In the genomic region with DNA sequence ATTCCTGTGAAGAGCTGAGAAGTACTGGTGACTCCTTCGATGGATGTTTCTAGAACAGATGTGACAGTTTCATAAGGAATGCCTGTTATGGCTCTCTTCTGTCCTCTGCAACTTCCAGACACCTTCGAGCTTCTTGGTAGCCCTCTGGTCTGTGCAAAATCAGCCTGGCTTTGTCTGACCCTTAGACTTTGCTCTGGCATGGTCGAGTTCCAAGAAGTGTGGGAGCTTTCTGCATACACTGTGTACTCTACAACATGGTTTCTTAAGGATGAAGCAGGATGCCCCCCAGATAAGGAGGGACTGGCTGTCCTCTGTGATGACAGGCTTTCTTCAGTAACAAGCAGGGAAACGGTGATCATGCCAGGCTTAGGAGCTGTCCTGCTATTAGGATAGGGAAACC, we compare ENCODE assay signal across 33 mouse cellular contexts. TPM values are rescaled to one million over a fixed set of nuclear protein-coding genes. Genes with fewer than 3 reads are reported as not detected.
A peak's percentile ranks its signal among the peaks of the same experiment; 100 is the strongest.
DNase-seq lines count a peak whose midpoint lies in the region; ATAC-seq and TF ChIP-seq lines count a peak whose summit lies in the region.
"Had no signal": no experiment of that assay in that cellular context is flagged by ENCODE, and none has a peak within 500 bp of the region (broad histone marks: within the 10 kb centered on the region; RNA-seq: fewer than 3 reads in every experiment).

No protein-coding gene starts in this region.

- no peak overlapping the region for H3K9ac ChIP-seq in heart, embryonic 16.5 days (ENCODE audit: low read length)
- no peak overlapping the region for H3K9ac ChIP-seq in kidney, embryonic 15.5 days
- no peak overlapping the region for H3K9ac ChIP-seq in kidney, postnatal 0 days (ENCODE audit: low read depth, low read length)
- H3K9ac ChIP-seq in midbrain, postnatal 0 days (replicated peaks; ENCODE audit: low read length, poor library complexity, severe bottlenecking): no peak overlapping the region
- H3K9ac ChIP-seq: limb, embryonic 15.5 days; liver, embryonic 13.5 days; lung, embryonic 14.5 days; neural tube, embryonic 15.5 days; stomach, embryonic 15.5 days had no signal

- H3K4me3 ChIP-seq in heart, embryonic 16.5 days (ENCODE audit: low read length): no peak overlapping the region
- no peak overlapping the region for H3K4me3 ChIP-seq in kidney, embryonic 15.5 days (replicated peaks)
- no peak overlapping the region for H3K4me3 ChIP-seq in kidney, postnatal 0 days (replicated peaks; ENCODE audit: low read depth, low read length)
- H3K4me3 ChIP-seq in midbrain, postnatal 0 days (ENCODE audit: low read depth, low read length): no peak overlapping the region
- H3K4me3 ChIP-seq: erythroblast, embryonic 14.5 days; limb, embryonic 10.5 days; limb, embryonic 15.5 days; liver, embryonic 13.5 days; neural tube, embryonic 15.5 days; stomach, embryonic 15.5 days had no signal

- 53% methylated on average over 4 of the region's 4 CpGs for WGBS in heart, embryonic 16.5 days
- 81% methylated on average over 4 of the region's 4 CpGs for WGBS in kidney, embryonic 15.5 days
- WGBS in kidney, postnatal 0 days: 76% methylated on average over 4 of the region's 4 CpGs
- 76% methylated on average over 4 of the region's 4 CpGs for WGBS in midbrain, postnatal 0 days

- H3K4me2 ChIP-seq in heart, embryonic 16.5 days (ENCODE audit: low read depth, low read length): no peak overlapping the region
- no peak overlapping the region for H3K4me2 ChIP-seq in kidney, embryonic 15.5 days
- no peak overlapping the region for H3K4me2 ChIP-seq in kidney, postnatal 0 days (ENCODE audit: low read length)
- no peak overlapping the region for H3K4me2 ChIP-seq in midbrain, postnatal 0 days (ENCODE audit: low read depth, low read length, poor library complexity, severe bottlenecking)
- H3K4me2 ChIP-seq: limb, embryonic 15.5 days; liver, embryonic 13.5 days; lung, embryonic 14.5 days; neural tube, embryonic 15.5 days; stomach, embryonic 15.5 days had no signal

- no peaks in the 10 kb centered on the region for H3K9me3 ChIP-seq in heart, embryonic 16.5 days (replicated peaks; ENCODE audit: control insufficient read depth, low read length)
- H3K9me3 ChIP-seq in kidney, embryonic 15.5 days (replicated peaks): no peaks in the 10 kb centered on the region
- H3K9me3 ChIP-seq in kidney, postnatal 0 days (replicated peaks; ENCODE audit: low read length): no peaks in the 10 kb centered on the region
- H3K9me3 ChIP-seq in midbrain, postnatal 0 days (ENCODE audit: low read length): no peaks in the 10 kb centered on the region
- H3K9me3 ChIP-seq: limb, embryonic 10.5 days; limb, embryonic 15.5 days; liver, embryonic 13.5 days; neural tube, embryonic 15.5 days; stomach, embryonic 15.5 days had no signal

- DNase-seq in heart, postnatal 14 days: no peak
- DNase-seq in kidney, adult 8-10 months: peak; percentile 78 to 80
- DNase-seq in kidney, postnatal 0 days (ENCODE audit: low spot score): no peak
- peak; percentile 69 for DNase-seq in kidney, postnatal 14 days
- DNase-seq in midbrain, postnatal 0 days (ENCODE audit: low spot score): no peak
- no peak for DNase-seq in cerebellum, postnatal 10 days
- DNase-seq: adrenal gland, postnatal 25 days; B cell, adult 2 months; cerebellum, adult 11-12 months; cerebellum, adult 9-11 months; gastrocnemius, postnatal 14 days; heart, adult 18-20 months; layer of hippocampus, adult 9-11 months; liver, embryonic 13.5 days; midbrain, embryonic 14.5 days; retina, postnatal 1 day; right cerebral cortex, postnatal 14 days had no signal

- H3K27ac ChIP-seq in heart, embryonic 16.5 days (ENCODE audit: low read length): peak overlapping the region; percentile 16; the same call in 1 of the 2 replicates
- H3K27ac ChIP-seq in kidney, embryonic 15.5 days: no peak overlapping the region
- no peak overlapping the region for H3K27ac ChIP-seq in kidney, postnatal 0 days
- no peak overlapping the region for H3K27ac ChIP-seq in midbrain, postnatal 0 days (ENCODE audit: low read depth, low read length)
- H3K27ac ChIP-seq: limb, embryonic 10.5 days; limb, embryonic 15.5 days; liver, embryonic 13.5 days; macrophage; neural tube, embryonic 15.5 days; stomach, embryonic 15.5 days had no signal

- no peak for ATAC-seq in heart, embryonic 16.5 days (replicated peaks; ENCODE audit: extremely low read depth, insufficient read depth, low FRiP score)
- no peak for ATAC-seq in kidney, embryonic 15.5 days (replicated peaks; ENCODE audit: low FRiP score)
- ATAC-seq in kidney, postnatal 0 days (replicated peaks; ENCODE audit: low FRiP score, low read depth): 0 out of 2 replicates have a peak, but pooled peaks have one; percentile 42
- ATAC-seq in midbrain, postnatal 0 days (ENCODE audit: low FRiP score): no peak
- ATAC-seq: hindbrain, embryonic 16.5 days had no signal

- no peaks in the 10 kb centered on the region for H3K27me3 ChIP-seq in heart, embryonic 16.5 days (ENCODE audit: control insufficient read depth, insufficient read depth, low read length)
- H3K27me3 ChIP-seq in kidney, embryonic 15.5 days: no peaks in the 10 kb centered on the region
- H3K27me3 ChIP-seq in kidney, postnatal 0 days (ENCODE audit: insufficient read depth, low read length): no peaks in the 10 kb centered on the region
- no peaks in the 10 kb centered on the region for H3K27me3 ChIP-seq in midbrain, postnatal 0 days (ENCODE audit: insufficient read depth, low read length)
- H3K27me3 ChIP-seq: limb, embryonic 15.5 days; neural tube, embryonic 15.5 days; stomach, embryonic 15.5 days had no signal

- intact Hi-C loops in heart, postnatal 14 days (cut with DNase I): no loop called here

- peaks cover 20% of the 10 kb centered on the region; the same call in 1 of the 2 replicates for H3K4me1 ChIP-seq in heart, embryonic 16.5 days (ENCODE audit: control insufficient read depth, insufficient read depth, low read length)
- peaks cover 16% of the 10 kb centered on the region; the same call in 1 of the 2 replicates for H3K4me1 ChIP-seq in kidney, embryonic 15.5 days
- H3K4me1 ChIP-seq in kidney, postnatal 0 days (replicated peaks; ENCODE audit: insufficient read depth, low read length): 0 out of 2 replicates have a peak, but pooled peaks cover 2% of the 10 kb centered on the region
- peaks cover 2% of the 10 kb centered on the region; the same call in 1 of the 2 replicates for H3K4me1 ChIP-seq in midbrain, postnatal 0 days (ENCODE audit: insufficient read depth, low read length)

- H3K36me3 ChIP-seq in heart, embryonic 16.5 days (ENCODE audit: control insufficient read depth, insufficient read depth): no peaks in the 10 kb centered on the region
- no peaks in the 10 kb centered on the region for H3K36me3 ChIP-seq in kidney, embryonic 15.5 days
- no peaks in the 10 kb centered on the region for H3K36me3 ChIP-seq in kidney, postnatal 0 days (ENCODE audit: insufficient read depth, low read length)
- no peaks in the 10 kb centered on the region for H3K36me3 ChIP-seq in midbrain, postnatal 0 days (ENCODE audit: insufficient read depth, low read length)
- H3K36me3 ChIP-seq: limb, embryonic 10.5 days; limb, embryonic 15.5 days; liver, embryonic 13.5 days; neural tube, embryonic 15.5 days; stomach, embryonic 15.5 days had no signal

- no peak for TF ChIP-seq CTCF in kidney, postnatal 0 days (IDR thresholded peaks at IDR 0.05; ENCODE audit: low read depth)
- no peak for TF ChIP-seq CTCF in midbrain, postnatal 0 days (IDR thresholded peaks at IDR 0.05)

RNA-seq across cellular contexts. Expression of a gene that starts 8.1 kb away (rescaled TPM):
- polyA plus RNA-seq in heart, embryonic 16.5 days (2015; fragmentation: Nextera tagmentation; extraction: Ambion mirVana): 59.2 and 62.7 TPM in 2 replicates
- total RNA-seq in heart, postnatal 14 days (2021): 100 to 1,000 TPM; 397 to 446 TPM
- 29.9 and 38.4 TPM in 2 replicates for polyA plus RNA-seq in kidney, embryonic 15.5 days (2015; fragmentation: Nextera tagmentation; extraction: Ambion mirVana)
- polyA plus RNA-seq in kidney, postnatal 0 days (2015; fragmentation: Nextera tagmentation; extraction: Ambion mirVana): 140 and 148 TPM in 2 replicates
- 2.2 and 13.2 TPM in 2 replicates for total RNA-seq in midbrain, postnatal 0 days (2014; rRNA removed)
- 0.63 and 1.1 TPM in 2 replicates for polyA plus RNA-seq in midbrain, postnatal 0 days (2015; fragmentation: Nextera tagmentation; extraction: Ambion mirVana)
- polyA plus RNA-seq: macrophage had no signal

RNA-seq across cellular contexts. Expression of a gene that starts 47.9 kb away (rescaled TPM):
- polyA plus RNA-seq in heart, embryonic 16.5 days (2015; fragmentation: Nextera tagmentation; extraction: Ambion mirVana): not detected in 2 replicates
- not detected for total RNA-seq in heart, postnatal 14 days (2021)
- 0.05 TPM in 1 of 2 replicates, not detected in the other for polyA plus RNA-seq in kidney, embryonic 15.5 days (2015; fragmentation: Nextera tagmentation; extraction: Ambion mirVana)
- polyA plus RNA-seq in kidney, postnatal 0 days (2015; fragmentation: Nextera tagmentation; extraction: Ambion mirVana): 0.17 and 0.59 TPM in 2 replicates
- total RNA-seq in midbrain, postnatal 0 days (2014; rRNA removed): not detected in 2 replicates
- not detected in 2 replicates for polyA plus RNA-seq in midbrain, postnatal 0 days (2015; fragmentation: Nextera tagmentation; extraction: Ambion mirVana)
- total RNA-seq: adrenal gland, adult 18-20 months; adrenal gland, postnatal 25 days; gastrocnemius, postnatal 14 days; heart, adult 18-20 months; heart, postnatal 25 days; left cerebral cortex, postnatal 10 days had no signal
- polyA plus RNA-seq: embryonic facial prominence, embryonic 14.5 days; erythroblast, embryonic 14.5 days; forebrain, embryonic 11.5 days; hindbrain, embryonic 11.5 days; hindbrain, embryonic 16.5 days; limb, embryonic 10.5 days; limb, embryonic 15.5 days; lung, embryonic 14.5 days; macrophage; midbrain, embryonic 14.5 days; neural tube, embryonic 15.5 days; stomach, embryonic 15.5 days had no signal

Comparison
In these comparisons a context has a peak if more than half of its experiments do, and no peak if none do; other contexts are left out.
1. DNase-seq: peak in kidney, adult 8-10 months (2 of 2) and kidney, postnatal 14 days (single experiment); none in heart, postnatal 14 days (0 of 2), kidney, postnatal 0 days (single experiment), midbrain, postnatal 0 days (single experiment) and cerebellum, postnatal 10 days (0 of 2).
2. RNA of a gene that starts 8.1 kb away (polyA plus RNA-seq): 140 to 148 TPM in kidney, postnatal 0 days, 59.2 to 62.7 TPM in heart, embryonic 16.5 days and 29.9 to 38.4 TPM in kidney, embryonic 15.5 days; 0.63 to 1.1 TPM in midbrain, postnatal 0 days; every median in the first group is over 10 times any median in the second.